Mouse (Mus musculus): ENCODE measurements around the gene Arntl2. TPM values are rescaled to one million over a fixed set of nuclear protein-coding genes. Genes with fewer than 3 reads are reported as not detected.
"Not testable (repeated sequence)": the region's sequence is repeated elsewhere in the genome, so short reads cannot be mapped to it uniquely, and the experiment has no call there.

Arntl2 gene
- total RNA-seq (2021): 1 to 10 TPM; 3.6 to 3.7 TPM
- long read RNA-seq, experiment 1: 0 reads
- long read RNA-seq, experiment 2, partial matches to known transcripts: 0 of 1 reads
- long read RNA-seq, experiment 2, other reads (novel, unspliced or antisense): 1 of 1 reads

- DNase-seq (ENCODE audit: low spot score in 2 of 2): peak; percentile 27 to 51
Measured at GRCm38 (mm10) chr6:146795924-146796545, at the start of gene Arntl2. Arntl2 (plus strand) TSS chr6:146796055.

- DNase-seq (ENCODE audit: low spot score in 2 of 2): no peak
Measured at GRCm38 (mm10) chr6:146746577-146746976, 49.3 kb upstream of the Arntl2 start.

- no peak for DNase-seq (ENCODE audit: low spot score in 2 of 2)
Measured at GRCm38 (mm10) chr6:146747057-146747456, 48.8 kb upstream of the Arntl2 start.

- no peak for DNase-seq (ENCODE audit: low spot score in 2 of 2)
Measured at GRCm38 (mm10) chr6:146748271-146748670, 47.6 kb upstream of the Arntl2 start.

DNA sequence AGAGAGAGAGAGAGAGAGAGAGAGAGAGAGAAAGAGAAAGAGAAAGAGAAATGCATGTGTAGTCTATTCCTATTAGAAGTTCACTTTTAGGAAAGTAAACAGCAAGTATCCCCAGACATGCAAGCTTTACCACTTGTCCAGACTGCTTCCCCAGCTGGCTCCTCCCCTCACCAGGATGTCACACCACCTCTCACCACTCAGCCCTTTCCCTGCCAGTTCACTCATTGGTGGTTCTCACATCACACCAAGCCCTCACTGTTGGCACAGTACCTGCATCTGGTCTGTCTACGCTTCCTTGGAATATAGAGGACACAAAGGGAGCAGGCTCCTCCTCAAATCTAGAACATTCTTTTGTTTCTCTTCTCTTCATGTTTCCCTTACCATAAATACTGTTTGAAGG, 44.2 kb upstream of the Arntl2 start:
- DNase-seq (ENCODE audit: low spot score in 2 of 2): no peak

GRCm38 (mm10) chr6:146752178-146752577, 43.7 kb upstream of the Arntl2 start:
- no peak for DNase-seq (ENCODE audit: low spot score in 2 of 2)

- DNase-seq (ENCODE audit: low spot score in 2 of 2): no peak
Measured at GRCm38 (mm10) chr6:146752612-146753011, 43.2 kb upstream of the Arntl2 start.

DNA sequence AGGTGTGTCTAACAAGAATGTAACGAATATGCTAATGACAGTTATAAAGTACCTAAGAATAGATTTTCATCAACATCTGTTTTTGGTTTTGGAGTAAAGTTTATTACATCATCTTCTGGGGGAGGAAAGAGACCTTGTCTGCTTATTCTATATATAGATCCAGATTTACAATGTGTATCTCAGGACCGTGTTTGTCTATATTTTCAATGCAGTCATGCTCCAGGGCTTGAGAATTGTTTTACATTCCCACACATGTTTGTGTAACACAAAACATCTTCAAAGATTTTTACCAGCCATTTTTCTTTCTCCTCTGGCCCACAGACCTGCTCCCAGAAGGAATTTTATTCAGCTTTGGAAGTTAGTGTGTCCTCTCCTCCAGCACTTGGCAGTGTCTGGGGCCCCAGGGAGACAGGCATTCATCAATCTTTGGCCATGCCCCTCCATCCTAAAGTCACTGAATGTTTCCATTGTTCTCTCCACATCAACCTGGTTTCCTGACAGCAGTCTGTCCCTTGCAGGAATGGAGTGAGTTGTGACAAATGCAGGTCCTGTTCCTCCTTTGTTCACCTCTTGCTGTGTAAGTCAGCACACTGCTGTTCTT, 42.2 kb upstream of the Arntl2 start:
- no peak for DNase-seq (ENCODE audit: low spot score in 2 of 2)

DNA sequence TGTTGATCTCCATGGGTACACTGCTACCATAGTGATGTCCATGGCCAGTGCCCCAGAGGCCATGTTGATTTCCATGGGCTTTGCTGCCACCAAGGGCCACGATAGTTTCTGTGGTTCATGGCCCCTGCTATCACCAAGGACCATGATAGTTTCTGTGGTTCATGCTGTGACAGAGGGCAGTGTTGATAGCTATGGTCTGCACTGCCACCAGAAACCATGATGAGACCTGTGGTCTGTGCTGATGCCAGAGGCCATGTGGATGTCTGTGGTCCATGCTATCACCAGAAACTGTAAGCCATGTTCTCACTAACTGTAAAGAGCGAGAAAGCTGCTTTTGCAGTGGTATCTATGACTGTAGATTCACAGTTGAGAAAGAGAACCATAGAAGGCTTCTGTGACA, 40.7 kb upstream of the Arntl2 start:
- DNase-seq (ENCODE audit: low spot score in 2 of 2): no peak

DNA sequence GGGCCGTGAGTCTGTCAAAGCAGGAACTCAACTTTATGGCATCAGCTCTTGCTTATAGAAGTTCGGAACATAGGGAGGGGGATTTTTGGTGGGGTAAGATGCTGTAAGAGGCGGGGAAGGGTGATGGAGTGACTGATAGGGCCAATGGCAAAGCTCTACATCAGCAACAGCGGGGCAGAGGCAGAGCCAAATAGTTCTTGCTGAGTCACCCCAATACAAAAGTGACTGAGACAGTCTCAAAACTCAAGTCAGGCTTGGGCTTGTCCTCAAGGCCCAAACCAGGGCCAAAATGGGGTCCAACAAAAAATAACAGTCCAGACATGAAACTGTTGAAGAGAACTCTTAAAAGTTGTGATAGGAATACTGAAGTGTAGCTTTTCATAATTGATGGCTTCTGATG, 40.2 kb upstream of the Arntl2 start:
- DNase-seq (ENCODE audit: low spot score in 2 of 2): no peak

DNA sequence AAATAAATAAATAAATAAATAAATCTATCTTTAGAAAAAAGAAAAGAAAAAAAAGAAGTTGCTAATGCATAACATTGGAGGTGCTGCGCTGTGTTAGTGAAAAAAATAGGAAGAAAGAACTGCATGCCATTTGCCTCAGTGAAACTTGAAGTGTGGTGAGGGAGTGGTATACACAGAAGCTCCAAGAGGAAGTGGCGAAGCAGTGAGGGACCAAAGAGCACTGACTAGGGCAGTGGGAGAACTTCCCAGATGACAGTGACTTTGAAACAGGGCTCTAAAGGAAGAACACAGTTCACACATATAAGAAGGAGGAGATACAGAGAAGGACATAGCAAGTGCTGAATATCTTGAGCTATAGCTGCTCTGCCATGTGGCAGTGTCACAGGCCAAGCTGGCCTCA, 36.8 kb upstream of the Arntl2 start:
- DNase-seq (ENCODE audit: low spot score in 2 of 2): no peak

GRCm38 (mm10) chr6:146760022-146760421, 35.8 kb upstream of the Arntl2 start:
- DNase-seq (ENCODE audit: low spot score in 2 of 2): no peak

- no peak for DNase-seq (ENCODE audit: low spot score in 2 of 2)
Measured at GRCm38 (mm10) chr6:146760736-146761135, 35.1 kb upstream of the Arntl2 start.

GRCm38 (mm10) chr6:146762264-146762898, 33.5 kb upstream of the Arntl2 start:
- no peak for DNase-seq (ENCODE audit: low spot score in 2 of 2)

DNA sequence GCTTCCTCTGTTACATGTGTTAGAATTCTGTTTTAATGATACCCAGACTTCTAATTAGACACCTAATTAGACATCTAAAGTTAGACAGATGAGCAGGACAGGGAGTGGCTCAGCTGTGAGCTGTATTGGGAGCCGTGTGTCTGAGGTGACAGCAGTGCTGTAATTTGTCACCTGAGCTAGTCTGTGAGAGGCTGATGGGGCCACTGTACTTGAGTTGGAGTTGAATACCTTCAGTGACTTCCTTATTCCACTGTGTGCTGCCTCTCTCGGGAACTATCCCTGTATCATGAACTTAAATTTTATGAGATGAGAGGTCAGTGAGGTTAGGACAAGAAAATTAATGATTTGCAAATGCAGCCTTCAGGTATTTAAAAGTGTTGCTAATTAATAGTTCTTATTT, 31.3 kb upstream of the Arntl2 start:
- no peak for DNase-seq (ENCODE audit: low spot score in 2 of 2)

GRCm38 (mm10) chr6:146765270-146765669, 30.6 kb upstream of the Arntl2 start:
- no peak for DNase-seq (ENCODE audit: low spot score in 2 of 2)

DNA sequence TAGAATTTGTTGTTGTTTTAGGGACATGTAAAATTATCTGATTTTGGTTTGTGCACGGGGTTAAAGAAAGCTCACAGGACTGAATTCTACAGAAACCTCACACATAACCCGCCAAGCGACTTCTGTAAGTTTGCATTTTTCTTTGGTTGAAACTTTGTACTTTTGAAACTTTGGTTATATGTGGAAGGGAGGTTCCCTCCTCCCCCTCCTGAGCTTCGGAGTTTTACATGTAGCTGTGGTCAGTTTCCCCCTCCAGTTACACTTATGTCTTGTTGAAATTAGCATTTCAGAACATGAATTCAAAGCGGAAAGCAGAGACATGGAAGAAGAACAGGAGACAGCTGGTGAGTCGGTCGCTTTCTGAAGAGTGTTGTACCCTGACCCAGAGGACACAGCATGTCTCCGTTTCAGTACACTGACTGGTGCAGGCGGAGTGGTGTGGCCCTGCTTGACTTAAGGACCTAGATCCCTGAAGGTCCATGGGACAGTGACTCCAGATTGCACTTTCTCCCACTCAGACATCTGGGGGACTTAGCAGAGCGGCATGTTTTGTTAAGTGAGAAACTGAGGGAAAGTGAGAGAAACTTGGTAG, 26.9 kb upstream of the Arntl2 start:
- no peak for DNase-seq (ENCODE audit: low spot score in 2 of 2)

DNA sequence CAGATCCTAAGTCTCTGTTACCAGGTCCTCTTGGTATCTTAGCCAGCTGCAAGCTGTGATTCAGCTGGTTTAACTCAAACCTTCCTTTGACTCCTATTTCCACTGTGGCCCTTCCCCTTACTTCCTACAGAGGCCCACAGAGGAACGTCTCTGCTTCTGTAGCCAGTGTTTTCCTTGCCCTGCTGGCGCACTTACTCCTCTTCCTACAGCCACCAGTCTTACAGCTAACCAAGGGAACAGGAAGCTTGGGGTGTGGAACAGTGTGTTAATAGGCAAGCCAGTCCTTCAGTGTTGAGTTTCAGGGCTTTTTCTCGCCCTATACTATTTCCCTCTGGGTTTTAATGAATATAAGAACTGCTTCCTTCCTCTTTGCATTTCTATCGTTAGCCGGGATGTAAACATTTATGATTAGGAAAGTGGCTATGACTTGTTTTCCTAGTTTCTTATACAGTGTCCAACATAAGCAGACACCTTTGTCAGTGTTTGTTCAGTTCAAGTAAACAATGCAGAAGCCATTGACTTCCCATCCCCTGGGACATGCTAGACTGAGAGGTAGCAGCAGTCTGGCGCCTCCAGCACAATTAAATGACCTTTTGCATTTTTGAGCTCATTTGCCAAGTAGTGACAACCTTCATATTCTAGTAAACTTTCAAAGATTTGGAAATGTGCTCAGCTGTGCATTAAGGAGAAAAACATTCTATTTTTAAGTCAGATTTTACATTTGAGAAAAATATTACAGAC, 25.7 kb upstream of the Arntl2 start:
- no peak for DNase-seq (ENCODE audit: low spot score in 2 of 2)

- DNase-seq (ENCODE audit: low spot score in 2 of 2): no peak
Measured at GRCm38 (mm10) chr6:146770808-146771207, 25.0 kb upstream of the Arntl2 start.

GRCm38 (mm10) chr6:146775864-146776263, 20.0 kb upstream of the Arntl2 start:
- DNase-seq (ENCODE audit: low spot score in 2 of 2): not testable (repeated sequence)

GRCm38 (mm10) chr6:146776610-146777389, 19.1 kb upstream of the Arntl2 start:
- no peak for DNase-seq (ENCODE audit: low spot score in 2 of 2)

Data from adrenal gland, postnatal 4 days (tissue).